Mouse (Mus musculus) megakaryocyte, embryonic 14.5 days (primary cell): ENCODE data around the gene Eps8l2. TPM values are rescaled to one million over a fixed set of nuclear protein-coding genes. Genes with fewer than 3 reads are reported as not detected.
A peak's percentile ranks its signal among the peaks of the same experiment; 100 is the strongest.

Experiments
- H3K27me3 ChIP-seq: replicated peaks from 2 replicates; pipeline ENCODE3; 2012; ENCODE audit warnings: inconsistent platforms
- H3K36me3 ChIP-seq: replicated peaks from 2 replicates; pipeline ENCODE3; 2012; ENCODE audit warnings: low read length, inconsistent platforms, mixed read lengths
- H3K4me1 ChIP-seq: 2 replicates; pipeline ENCODE4 v1.6.1; 2012; ENCODE audit warnings: inconsistent platforms
- H3K4me3 ChIP-seq: replicated peaks from 2 replicates; pipeline ENCODE3; 2012; ENCODE audit warnings: moderate library complexity, mild to moderate bottlenecking, inconsistent platforms
- H3K9me3 ChIP-seq: 2 replicates; pipeline ENCODE4 v1.6.1; 2012; ENCODE audit warnings: inconsistent platforms
- FLI1 ChIP-seq: IDR thresholded peaks from 2 replicates; pipeline ENCODE4 v1.6.1; 2012; ENCODE audit warnings: low read length, inconsistent platforms, mixed read lengths
- GATA1 ChIP-seq: IDR thresholded peaks from 3 replicates; pipeline ENCODE4 v1.6.1; 2012; ENCODE audit warnings: mixed read lengths, low read length, inconsistent platforms, borderline replicate concordance
- polyA plus RNA-seq: library from polyadenylated mRNA; stranded (reverse); fragments of >175 nt; gene quantifications from 2 replicates; pipeline ENCODE4 v1.2.3, GENCODE M21; 2012; ENCODE audit warnings: low replicate concordance; ENCODE audit not compliant: insufficient read depth

The Eps8l2 gene
- polyA plus RNA-seq, result 0.10 TPM in 1 of 2 replicates, not detected in the other

DNA sequence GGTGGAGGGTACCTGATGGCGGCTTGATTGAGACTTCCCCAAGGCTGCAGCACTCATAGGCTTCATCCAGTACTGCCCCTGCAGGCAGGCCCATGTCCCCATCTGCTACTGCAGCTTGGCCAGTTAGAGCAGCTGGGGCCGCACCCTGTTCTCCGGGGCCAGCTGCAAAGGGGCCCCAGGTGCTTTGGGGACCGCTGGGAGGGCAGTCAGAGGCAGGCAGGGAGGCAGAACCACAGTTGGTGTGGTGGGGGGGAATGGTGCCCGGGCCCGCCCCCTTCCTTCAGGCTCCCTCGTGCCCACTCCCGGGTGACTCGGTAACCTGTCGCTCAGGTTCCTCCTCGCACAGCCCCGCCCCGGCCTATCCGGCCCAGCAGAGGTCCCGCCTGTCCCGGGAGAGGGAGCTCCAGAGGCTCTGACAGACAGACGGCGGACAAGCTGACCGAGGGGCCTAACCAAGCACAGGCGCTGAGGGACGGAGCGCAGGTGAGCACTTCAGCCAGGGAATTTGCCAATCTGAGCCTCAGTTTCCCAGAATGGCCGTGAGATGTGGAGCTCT, at the start of gene Eps8l2:
Gene Eps8l2 (plus strand): TSS at position 305 of the 556 bp plus-strand sequence.
- Histone ChIP-seq H3K9me3 (no peaks in the 10 kb centered on the region), H3K36me3 (peaks cover 34% of the 10 kb centered on the region), H3K27me3 (peaks cover 45% of the 10 kb centered on the region), H3K4me3 (no peak within 1 kb of the TSS), H3K4me1 (peaks cover 19% of the 10 kb centered on the region)
- TF ChIP-seq FLI1 (no peak), GATA1 (no peak)

GRCm38 (mm10) chr7:141291921-141292582, 46.6 kb upstream of the Eps8l2 start, which contains the start of gene Drd4:
Drd4 (plus strand) TSS chr7:141292006.
- H3K4me3 ChIP-seq, result peak within 1 kb of the TSS; percentile 88

DNA sequence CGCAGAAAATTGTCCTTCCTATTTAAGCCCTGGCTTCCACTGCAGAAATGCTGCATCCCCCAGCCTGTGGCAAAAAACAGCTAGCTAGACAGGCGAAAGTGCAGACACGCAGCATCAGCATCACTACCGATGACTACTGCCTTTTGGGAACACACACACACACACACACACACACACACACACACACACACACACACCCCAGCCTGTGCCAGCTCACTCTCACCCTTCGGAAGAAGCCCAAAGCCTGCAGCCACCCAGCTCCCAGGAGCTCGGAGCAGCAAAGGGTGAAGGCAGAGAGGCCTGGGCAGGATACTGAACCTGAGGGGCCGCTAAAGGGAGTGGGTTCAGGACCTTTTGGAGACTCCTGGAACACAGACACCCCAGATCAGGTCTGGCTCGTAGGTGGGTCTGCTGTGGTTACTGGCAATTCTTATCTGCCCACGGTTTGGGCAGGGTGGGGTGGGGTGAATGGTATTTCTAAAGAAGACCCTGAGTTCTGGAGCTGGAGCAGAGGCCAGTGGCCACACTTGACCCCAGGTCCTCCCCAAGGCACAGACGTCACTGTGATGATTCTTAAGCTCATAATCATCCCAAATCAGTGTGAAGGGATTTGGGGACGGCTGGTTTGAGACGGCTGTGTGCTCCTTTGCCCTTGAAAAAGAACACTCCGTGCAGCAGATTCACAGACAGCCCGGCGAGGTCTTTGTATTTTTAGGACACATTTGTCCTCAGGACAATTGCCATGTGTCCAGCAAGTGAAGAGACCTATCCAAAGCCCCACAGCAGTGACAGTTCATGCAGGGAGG, 45.9 kb upstream of the Eps8l2 start:
- Histone ChIP-seq H3K4me1 (peaks cover 48% of the 10 kb centered on the region), H3K27me3 (peaks cover 83% of the 10 kb centered on the region), H3K9me3 (no peaks in the 10 kb centered on the region), H3K4me3 (no peak overlapping the region), H3K36me3 (peaks cover 13% of the 10 kb centered on the region)
- TF ChIP-seq FLI1, result no peak
- TF ChIP-seq GATA1, result no peak

More at GRCm38 (mm10) chr7:141291921-141292582, 46.6 kb upstream of the Eps8l2 start, which contains the start of gene Drd4:
- Histone ChIP-seq H3K27me3 (peaks cover 85% of the 10 kb centered on the region), H3K36me3 (peaks cover 6% of the 10 kb centered on the region), H3K4me1 (peaks cover 48% of the 10 kb centered on the region), H3K9me3 (no peaks in the 10 kb centered on the region)
- no peak for TF ChIP-seq FLI1

DNA sequence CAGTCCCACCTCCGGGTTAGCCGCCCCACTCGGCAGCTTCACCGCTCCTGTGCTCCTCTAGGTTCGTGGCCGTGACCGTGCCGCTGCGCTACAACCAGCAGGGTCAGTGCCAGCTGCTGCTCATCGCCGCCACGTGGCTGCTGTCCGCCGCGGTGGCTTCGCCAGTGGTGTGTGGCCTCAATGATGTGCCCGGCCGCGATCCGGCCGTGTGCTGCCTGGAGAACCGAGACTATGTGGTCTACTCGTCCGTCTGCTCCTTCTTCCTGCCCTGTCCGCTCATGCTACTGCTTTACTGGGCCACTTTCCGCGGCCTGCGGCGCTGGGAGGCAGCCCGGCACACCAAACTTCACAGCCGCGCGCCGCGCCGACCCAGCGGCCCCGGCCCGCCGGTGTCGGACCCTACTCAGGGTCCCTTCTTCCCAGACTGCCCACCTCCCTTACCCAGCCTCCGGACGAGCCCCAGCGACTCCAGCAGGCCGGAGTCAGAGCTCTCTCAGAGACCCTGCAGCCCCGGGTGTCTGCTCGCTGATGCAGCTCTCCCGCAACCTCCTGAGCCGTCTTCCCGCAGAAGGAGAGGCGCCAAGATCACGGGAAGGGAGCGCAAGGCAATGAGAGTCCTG, 44.7 kb upstream of the Eps8l2 start:
- Histone ChIP-seq H3K4me1 (peaks cover 48% of the 10 kb centered on the region), H3K27me3 (peaks cover 72% of the 10 kb centered on the region), H3K9me3 (no peaks in the 10 kb centered on the region), H3K36me3 (peaks cover 23% of the 10 kb centered on the region), H3K4me3 (peak overlapping the region; percentile 88)
- TF ChIP-seq GATA1, result no peak
- TF ChIP-seq FLI1, result no peak

DNA sequence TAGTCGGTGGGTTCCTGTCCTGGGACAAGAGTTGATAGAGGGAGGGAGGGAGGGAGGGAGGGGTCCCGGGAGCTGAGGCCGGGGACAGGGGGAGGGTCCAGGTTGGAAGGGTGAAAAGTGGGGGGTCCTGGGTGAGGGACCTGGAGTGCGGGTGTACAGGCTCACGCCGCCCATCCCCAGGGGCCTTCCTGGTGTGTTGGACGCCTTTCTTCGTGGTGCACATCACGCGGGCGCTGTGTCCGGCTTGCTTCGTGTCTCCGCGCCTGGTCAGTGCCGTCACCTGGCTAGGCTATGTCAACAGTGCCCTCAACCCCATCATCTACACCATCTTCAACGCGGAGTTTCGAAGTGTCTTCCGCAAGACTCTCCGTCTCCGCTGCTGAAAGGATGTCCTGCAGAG, 44.2 kb upstream of the Eps8l2 start:
- H3K36me3 ChIP-seq, result peaks cover 28% of the 10 kb centered on the region
- TF ChIP-seq FLI1, result no peak
- no peak for TF ChIP-seq GATA1
- H3K4me1 ChIP-seq, result peaks cover 48% of the 10 kb centered on the region
- H3K4me3 ChIP-seq, result peak overlapping the region; percentile 88
- H3K27me3 ChIP-seq, result peaks cover 70% of the 10 kb centered on the region
- H3K9me3 ChIP-seq, result no peaks in the 10 kb centered on the region

DNA sequence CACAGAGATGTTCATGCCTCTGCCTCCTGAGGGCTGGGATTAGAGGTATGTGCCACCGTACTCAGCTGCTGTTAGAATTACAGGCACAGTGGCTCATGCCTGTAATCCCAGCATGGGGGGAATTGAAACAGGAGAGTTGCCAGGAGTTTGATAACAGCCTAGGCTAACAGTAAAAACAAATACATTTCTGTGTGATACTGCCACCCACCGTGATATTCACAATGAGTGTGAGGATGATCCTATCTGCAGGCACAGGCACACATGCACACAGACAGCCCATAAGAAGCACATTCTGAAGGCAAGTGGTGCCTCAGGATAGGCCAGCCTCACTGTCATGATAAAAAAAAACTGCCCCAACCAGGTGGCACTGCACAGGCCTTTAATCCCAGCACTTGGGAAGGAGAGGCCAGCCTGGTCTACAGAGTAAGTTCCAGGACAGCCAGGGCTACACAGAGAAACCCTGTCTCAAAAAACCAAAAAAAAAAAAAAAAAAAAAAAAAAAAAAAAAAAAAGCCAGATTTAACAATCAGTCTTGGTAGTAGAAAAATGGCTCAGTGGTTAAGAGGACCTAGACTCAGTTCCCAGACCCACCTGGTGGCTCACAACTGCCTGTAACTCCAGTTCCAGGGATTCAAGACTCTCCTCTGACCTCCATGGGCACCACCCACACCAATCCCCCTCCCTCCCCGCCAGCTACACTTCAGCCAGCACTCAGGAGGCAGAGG, 40.6 kb upstream of the Eps8l2 start:
- Histone ChIP-seq H3K36me3 (peaks cover 63% of the 10 kb centered on the region), H3K4me1 (peaks cover 32% of the 10 kb centered on the region), H3K27me3 (peaks cover 35% of the 10 kb centered on the region), H3K4me3 (no peak overlapping the region), H3K9me3 (no peaks in the 10 kb centered on the region)
- TF ChIP-seq GATA1 (no peak), FLI1 (no peak)

DNA sequence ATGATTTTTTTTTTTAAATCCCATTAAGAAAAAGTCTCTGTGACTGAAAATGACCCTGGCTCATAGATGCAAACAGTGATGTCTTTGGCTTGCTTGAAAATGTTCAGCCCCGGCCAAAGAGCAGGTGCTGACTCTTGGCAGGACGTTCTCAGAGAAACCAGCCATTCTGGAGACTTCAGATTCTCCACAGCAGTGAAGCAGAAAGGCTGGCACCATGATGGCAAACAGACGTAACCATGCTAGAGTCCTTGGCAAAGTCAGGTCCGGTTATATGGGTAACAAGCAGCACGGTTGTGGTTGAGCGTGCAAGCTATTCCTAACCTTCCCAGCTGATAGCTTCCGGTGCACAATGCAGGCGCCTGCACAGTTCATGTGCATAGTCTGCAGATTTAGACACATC, 39.5 kb upstream of the Eps8l2 start:
- peaks cover 24% of the 10 kb centered on the region for H3K27me3 ChIP-seq
- peaks cover 73% of the 10 kb centered on the region for H3K36me3 ChIP-seq

GRCm38 (mm10) chr7:141301386-141301785, 37.3 kb upstream of the Eps8l2 start:
- H3K4me1 ChIP-seq, result peaks cover 18% of the 10 kb centered on the region
- peak overlapping the region; percentile 7 for H3K4me3 ChIP-seq
- peaks cover 95% of the 10 kb centered on the region for H3K36me3 ChIP-seq
- no peak for TF ChIP-seq FLI1
- TF ChIP-seq GATA1, result no peak
- H3K9me3 ChIP-seq, result no peaks in the 10 kb centered on the region
- peaks cover 2% of the 10 kb centered on the region for H3K27me3 ChIP-seq

More for the DNA sequence above, 39.5 kb upstream of the Eps8l2 start:
- H3K4me1 ChIP-seq, result peaks cover 29% of the 10 kb centered on the region
- H3K9me3 ChIP-seq, result no peaks in the 10 kb centered on the region
- no peak for TF ChIP-seq GATA1
- TF ChIP-seq FLI1, result no peak
- no peak overlapping the region for H3K4me3 ChIP-seq

DNA sequence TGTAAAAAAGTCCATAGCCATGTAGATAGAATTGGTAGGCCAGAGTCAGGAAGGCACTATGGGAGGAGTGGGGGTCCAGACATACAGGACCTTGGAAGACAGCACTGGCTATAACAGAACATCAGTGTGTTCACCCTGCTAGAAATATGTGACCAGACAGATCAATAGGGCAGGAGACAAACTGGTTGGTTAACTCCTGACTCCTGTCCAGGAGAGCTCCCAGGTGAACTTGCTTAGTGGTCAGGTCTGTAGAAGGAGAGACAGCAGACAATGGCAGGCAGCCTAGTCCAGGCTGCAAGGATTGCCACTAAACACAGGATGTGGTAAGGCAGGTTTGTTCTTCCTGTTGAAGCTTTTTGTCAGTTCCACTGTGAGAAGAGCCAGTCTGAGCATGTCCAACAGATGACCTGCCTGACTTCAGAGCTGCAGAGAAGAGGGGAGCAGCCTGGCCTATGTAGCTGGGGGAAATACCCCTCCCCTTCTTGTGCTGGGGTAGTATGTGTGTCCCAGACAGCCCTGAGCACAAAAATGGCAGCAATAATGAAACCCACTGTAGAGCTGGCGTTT, 35.9 kb upstream of the Eps8l2 start:
- H3K4me1 ChIP-seq, result peaks cover 16% of the 10 kb centered on the region
- H3K27me3 ChIP-seq, result no peaks in the 10 kb centered on the region
- TF ChIP-seq FLI1 (no peak), GATA1 (no peak)
- H3K4me3 ChIP-seq, result no peak overlapping the region
- H3K36me3 ChIP-seq, result peaks cover 94% of the 10 kb centered on the region
- no peaks in the 10 kb centered on the region for H3K9me3 ChIP-seq
